Mouse (Mus musculus) megakaryocyte, adult 5-6 weeks (primary cell): ENCODE measurements around the gene Gm17571. TPM values are rescaled to one million over a fixed set of nuclear protein-coding genes. Genes with fewer than 3 reads are reported as not detected.

Experiments
- ATAC-seq: 2 replicates; pipeline ENCODE4 v1.8.0; 2016; ENCODE audit warnings: mild to moderate bottlenecking, inconsistent platforms; ENCODE audit not compliant: poor library complexity, severe bottlenecking
- total RNA-seq, 2 experiments: library from RNA; stranded (forward) in 1 of 2; stranded (reverse) in 1 of 2; fragments of 153-499, 151-499 nt in 1 of 2; fragments of 221-1000, 200-1000 nt in 1 of 2; gene quantifications; 2 replicates each; pipeline versions ENCODE4 v1.2.3 to v1.2.4; 2015 to 2017

Gene Gm17571
- total RNA-seq, 2 experiments from 2014 or later = not detected

DNA sequence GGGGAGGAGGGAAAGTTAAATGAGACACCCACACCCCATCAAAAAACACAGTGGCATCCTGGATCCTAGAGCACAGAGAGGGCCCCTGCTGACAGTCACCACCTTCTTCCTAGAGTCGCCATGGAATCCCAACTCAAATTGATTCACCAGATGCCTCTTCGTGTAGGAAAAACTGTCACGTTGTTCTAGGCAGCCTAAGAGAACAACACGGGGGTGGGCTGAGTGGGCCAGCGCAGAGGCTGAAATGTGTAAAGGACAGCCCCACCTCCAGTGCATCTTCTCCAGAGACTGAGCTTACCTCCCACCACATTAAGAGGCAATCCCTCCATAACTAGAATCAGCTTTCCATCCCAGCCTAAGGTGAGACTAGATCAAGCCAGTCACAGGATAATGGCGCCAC lies 11.2 kb upstream of the Gm17571 start:
- ATAC-seq = no peak

DNA sequence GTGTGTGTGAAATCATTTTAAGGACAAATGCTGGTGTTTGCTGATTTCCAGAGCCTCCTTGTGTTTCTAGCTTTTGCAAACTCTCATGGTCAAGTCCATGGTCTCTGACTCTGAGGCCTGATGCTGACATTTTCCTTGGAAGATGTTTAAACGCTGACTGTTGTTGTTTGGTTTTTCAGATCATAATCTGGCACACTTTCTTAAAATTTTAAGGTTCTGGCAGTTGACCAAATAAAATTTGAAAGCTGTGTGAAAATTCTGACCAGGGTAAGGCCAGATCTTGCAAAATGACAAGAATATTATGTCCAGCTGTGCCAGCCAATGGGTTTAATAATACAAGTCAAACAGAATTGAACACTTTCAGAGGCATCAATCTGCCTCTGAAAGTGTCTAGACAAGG lies 8.7 kb upstream of the Gm17571 start:
- ATAC-seq = no peak

DNA sequence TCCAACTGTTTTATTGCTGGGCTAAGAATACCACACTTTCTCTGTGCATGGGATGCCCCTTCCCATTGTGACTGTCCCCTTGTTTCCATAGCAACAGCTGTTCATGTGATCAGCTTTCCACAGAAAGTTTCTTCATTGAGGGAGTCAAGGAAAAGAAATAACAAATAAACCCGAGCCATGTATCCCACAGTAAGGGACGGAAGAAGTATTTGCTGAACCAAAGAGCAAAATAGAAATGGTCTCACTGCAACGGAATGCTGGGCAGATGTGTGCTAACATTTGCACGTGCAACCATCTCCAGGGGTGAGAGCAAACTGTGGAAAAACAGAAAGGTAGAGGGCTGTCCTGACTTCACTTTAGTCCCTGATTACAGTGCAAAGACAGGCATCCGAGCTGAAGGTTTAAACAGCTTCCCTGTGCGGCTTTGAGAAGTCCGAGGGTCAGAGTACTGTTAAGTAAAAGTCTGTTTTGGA lies 8.1 kb upstream of the Gm17571 start:
- ATAC-seq = no peak

DNA sequence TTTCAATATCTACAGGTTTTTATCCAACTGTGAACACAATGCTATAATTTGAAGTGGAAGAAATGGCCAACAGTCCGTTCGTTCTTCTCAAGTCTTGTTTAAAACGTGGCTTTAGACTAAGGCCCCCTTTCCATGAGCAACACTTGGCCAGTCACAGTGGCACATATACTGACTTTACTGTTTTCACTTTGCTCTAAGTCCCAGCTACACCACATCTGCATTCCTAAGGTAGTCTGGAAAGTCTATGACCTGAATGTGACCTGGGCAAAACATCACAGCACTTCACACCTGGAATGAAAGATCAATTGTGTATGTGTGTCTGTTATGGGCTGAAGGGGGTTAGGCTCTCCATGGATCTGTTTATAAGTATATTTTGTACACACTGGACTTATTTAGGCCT lies 2.2 kb upstream of the Gm17571 start:
- no peak for ATAC-seq

DNA sequence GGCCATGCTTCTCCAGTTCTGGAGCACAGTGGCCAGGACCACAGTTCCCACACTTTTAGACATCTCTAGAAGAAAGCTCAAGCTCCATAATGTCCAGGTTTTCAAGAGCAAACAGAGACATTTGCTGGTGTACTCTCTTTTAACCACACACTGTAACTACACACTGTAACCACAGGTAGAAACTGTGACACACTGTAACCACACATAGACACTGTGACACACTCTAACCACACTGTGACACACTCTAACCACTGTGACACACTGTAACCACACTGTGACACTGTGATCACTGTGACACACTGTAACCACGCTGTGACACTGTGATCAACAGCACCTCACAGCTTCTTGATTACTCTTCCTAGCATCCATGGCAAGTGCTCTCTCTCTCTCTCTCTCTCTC lies 317 bp downstream of the Gm17571 start:
- ATAC-seq = peak; percentile 69

DNA sequence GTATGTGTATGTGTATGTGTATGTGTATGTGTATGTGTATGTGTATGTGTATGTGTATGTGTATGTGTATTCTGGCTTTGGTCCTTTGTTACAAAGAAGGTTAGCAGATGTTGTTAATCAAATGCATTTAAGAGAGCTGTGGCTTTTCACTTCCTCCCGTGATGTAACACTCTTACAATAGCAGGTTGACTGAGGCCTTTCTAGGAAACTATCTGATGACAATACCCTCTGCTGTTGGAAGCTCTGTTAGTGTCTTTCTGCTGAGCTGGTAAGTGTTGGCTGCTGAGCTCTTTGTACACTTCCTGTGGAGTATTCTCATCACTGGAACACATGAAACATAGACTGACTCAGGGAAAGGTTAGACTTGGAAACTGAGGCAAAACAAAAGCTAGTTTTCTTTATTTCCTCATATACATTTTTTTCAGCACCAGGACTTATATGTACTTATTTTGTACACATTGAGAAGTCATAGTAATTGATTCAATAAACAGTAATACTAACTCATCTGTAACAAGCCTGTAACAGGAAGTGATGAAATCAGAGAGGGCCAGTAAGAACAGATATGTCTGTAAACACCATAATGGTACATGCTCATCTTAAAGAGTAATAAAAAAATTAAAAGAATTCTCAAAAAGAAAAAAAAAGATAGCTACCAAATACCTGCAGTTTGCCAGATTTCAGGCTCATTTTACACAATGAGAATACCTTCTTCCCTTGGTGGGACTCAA lies 2.9 kb downstream of the Gm17571 start:
- peak; percentile 87 for ATAC-seq

DNA sequence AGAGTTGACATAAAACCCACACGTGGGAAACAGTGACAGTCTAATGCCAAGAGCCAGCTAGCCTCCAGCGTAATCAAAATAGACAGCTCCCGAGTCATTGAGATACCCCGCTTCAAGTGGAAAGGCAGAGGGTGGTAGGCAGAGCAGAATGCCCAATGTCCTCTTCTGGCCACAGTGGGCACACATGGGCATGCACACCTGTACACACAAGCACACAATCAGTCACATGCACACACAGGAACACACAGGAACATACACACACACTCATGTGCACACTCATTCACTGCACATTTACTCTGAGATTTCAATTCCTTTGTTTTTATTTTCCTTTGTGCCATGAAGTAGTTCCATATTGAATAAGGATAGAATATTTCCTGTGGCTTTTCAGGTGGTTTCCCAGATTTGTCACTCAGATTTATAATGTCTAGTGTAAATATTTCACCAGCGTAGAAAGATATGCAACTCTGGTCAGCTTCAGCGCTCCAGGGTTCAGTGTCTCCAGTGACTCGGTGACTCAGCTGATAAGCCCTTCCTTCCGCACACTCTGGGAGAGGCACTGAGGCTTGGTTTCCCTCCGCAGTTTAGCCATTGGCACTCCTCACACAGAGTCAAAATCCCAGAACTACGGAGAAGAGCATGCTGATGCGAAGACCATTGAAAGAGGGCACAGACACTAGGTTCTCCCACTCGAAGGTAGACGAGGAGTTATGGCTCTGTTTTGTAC lies 4.4 kb downstream of the Gm17571 start:
- ATAC-seq = no peak

DNA sequence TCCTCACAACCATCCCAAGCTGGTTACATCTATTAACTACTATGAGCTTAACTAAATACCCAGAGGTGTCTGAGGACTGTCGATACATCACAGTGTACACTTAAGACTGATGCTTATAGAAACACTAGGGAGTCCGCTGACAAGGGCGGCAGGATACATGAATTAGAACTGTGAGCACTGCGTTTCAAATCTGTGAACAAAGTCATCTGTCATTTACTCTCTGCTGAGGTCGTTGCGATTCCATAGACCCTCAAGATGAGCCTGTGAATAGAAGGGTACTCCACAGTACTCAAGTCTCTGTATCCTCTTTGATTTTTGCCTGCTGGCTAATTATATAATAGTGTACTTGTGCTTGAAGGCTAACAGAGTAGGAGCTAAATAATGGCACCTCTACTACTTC lies 5.6 kb downstream of the Gm17571 start:
- no peak for ATAC-seq

DNA sequence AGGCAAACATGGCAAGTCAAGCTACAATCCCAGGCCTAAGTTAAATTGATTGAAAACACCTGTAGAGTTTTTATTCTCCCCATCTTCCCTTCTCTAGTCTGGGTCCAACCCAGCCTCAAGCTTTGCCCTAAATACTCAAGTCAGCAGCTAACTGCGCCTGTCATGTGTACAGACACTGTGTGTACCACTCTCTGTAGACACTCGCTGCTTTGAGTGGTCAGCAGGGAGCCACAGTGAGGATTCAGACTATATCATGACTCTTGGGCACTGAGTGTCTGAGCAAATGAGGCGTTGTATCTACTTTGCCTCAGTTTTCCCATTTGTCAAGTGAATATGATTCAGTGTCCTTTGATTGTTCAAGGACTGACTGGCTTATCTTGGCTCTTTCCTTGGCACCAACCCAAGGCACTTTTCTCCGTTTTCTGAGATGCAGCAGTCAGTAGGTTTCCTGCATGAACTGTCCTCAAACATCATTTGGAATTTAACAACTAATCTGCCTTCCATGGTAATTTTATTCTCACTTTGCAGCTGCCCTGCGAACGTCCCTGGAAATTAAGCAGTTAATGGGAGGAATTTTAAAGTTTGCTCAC lies 13.0 kb downstream of the Gm17571 start:
- no peak for ATAC-seq

DNA sequence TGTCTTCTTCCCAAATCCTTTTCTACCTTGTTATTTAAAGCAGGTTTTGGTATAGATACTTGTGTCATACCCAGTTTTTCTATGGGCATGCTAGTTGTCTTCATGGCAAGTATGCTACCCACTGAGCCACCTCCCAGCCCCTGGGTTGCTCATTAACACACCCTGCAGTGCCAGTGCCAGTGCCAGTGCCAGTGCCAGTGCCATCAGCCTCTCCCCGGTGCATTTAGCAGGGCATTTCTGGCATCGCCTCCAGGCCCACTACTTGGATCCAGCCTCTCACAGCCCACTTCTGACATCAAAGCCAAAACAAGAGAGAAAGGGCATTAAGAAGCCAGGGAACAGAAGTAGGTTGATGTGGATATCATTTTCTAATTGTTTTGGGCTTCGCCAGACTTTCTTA lies 14.9 kb downstream of the Gm17571 start:
- ATAC-seq = no peak

DNA sequence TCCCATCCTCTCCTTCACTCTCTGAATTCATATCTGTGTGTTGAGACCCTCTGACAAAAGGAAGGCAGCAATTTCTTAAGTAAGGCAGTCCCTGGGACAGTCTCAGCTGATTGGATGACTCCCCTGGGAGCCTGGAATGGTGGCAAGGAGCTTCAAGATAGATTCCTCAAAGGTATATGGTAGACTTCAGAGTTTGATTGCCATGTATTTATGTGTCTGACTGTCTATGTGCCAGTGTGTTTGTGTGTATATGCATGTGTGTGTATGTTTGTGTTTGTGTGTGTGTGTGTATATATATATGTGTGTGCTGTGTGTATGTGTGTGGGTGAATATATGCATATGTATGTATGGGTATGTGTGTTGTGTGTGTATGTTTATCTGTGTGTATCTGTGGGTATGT lies 15.8 kb downstream of the Gm17571 start:
- ATAC-seq = no peak

DNA sequence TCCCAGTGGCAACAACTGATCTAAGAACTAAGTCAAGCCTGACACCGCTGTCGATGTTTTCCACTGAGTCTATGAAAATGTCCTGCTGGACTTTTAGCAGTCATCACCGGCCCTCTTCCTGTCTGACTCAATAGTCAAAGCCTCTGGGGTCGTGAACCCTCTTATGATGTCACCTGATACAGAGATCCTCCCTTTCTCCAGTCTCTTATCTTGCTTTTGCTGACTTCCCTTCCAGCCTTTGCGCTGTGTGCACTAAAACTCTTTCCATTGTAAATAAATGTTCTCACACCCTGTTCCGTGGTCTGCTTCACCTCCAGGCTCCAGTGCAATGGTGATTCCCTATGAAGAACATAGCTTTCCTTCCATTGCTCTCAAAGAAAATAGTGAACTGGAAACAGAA lies 16.3 kb downstream of the Gm17571 start:
- no peak for ATAC-seq

DNA sequence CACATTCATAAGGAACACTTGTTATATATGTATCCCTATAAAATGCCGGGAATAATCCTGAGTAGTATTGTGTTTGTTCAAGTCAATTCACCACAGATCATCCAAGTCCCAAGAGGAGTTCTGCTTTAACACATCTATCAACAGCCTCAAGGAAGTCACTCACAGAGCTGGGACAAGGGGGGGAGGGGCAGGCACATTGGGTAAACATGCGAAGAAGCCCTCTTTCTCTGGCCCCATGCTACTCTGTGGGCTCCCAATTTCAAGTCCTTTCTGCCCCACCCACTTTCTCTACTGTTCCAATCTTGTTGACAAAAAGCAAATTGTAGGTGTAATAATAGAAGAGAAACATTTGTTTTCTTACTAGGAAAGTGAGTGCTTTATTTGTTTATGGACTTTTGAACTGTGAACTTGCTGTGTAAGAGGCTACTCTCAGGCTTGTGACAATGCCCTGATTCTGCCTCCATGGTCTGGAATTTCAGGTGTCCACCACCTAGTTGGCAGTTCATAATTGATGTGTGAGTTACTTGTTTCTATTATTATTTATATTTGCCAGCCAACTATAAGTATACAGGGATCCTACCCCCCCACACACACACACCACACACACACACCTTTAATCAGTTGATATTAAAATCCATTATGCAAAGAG lies 17.0 kb downstream of the Gm17571 start:
- ATAC-seq = no peak

DNA sequence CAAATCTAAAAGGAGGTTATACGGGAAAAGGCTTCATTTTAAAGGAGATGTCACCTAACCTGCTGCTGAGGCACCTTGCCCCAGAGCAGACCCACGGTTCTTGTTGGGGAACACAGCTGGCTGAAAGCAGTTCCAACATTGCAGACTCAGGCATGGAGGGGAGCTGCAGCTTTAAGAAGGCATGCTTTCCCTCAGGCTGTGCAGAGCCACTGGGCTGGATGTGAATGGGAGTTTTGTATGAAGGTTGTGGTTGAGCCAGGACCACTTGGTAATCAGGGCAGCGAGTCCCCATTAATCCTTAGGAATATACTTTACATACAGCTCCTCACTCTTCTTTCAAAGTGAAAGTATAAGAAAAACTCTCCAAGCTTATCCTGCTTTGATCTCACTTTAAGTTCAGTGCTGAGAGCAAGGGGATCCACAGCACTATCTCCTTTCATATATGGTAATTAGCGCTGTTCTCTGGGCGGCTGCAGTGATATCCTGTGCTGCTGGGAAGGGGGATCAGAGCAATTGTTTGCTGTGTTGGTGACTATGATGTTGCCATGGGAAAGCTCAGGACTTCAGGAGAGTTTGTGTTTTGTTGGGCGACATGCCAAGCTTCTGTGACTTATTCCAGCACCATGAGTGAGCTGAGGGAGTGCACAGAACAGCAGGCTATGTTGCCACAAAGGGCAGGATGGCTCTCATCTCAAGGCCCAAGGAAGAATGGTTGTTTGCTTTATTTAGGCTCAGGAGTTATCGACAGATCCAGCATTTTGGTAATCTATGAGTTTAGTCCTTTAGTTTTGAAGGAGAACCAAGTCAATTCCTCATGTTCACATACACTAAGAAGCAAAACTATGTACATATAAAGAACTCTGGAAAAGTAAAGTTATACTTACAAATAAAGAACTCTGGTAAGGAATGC lies 21.3 kb downstream of the Gm17571 start:
- no peak for ATAC-seq

DNA sequence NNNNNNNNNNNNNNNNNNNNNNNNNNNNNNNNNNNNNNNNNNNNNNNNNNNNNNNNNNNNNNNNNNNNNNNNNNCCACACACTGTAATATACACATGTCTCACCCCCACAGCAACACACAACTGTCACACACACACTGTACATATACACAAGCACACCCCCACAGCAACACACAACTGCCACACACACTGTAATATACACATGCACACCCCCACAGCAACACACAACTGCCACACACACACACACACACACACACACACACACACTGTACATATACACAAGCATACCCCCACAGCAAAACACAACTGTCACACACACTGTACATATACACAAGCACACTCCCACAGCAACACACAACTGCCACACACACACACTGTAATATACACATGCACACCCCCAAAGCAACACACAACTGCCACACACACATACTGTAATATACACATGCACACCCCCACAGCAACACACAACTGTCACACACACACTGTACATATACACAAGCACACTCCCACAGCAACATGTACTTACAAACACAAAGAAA lies 32.3 kb downstream of the Gm17571 start:
- no peak for ATAC-seq

Other genes with a start within 250 kb of the Gm17571 start
- gene Jrkl, start 200.9 kb downstream of the Gm17571 start, total RNA-seq (2015) = 12.0 and 13.3 TPM in 2 replicates
- 16.9 and 22.1 TPM in 2 replicates for gene Jrkl, start 200.9 kb downstream of the Gm17571 start, total RNA-seq (2017)
- gene Ccdc82, start 199.8 kb downstream of the Gm17571 start, total RNA-seq (2015) = 38.8 and 39.7 TPM in 2 replicates
- 60.1 and 67.5 TPM in 2 replicates for gene Ccdc82, start 199.8 kb downstream of the Gm17571 start, total RNA-seq (2017)
- 2.0 and 3.0 TPM in 2 replicates for gene Maml2, start 148.8 kb downstream of the Gm17571 start, total RNA-seq (2015)
- 0.62 and 0.77 TPM in 2 replicates for gene Maml2, start 148.8 kb downstream of the Gm17571 start, total RNA-seq (2017)